Comparison of ENCODE assay signal across 9 mouse cellular contexts in genomic region chr12:86973216-86973615, GRCm38 (mm10). TPM values are rescaled to one million over a fixed set of nuclear protein-coding genes. Genes with fewer than 3 reads are reported as not detected.
A peak's percentile ranks its signal among the peaks of the same experiment; 100 is the strongest.
DNase-seq lines count a peak whose midpoint lies in the region; ATAC-seq and TF ChIP-seq lines count a peak whose summit lies in the region.
"Had no signal": no experiment of that assay in that cellular context is flagged by ENCODE, and none has a peak within 500 bp of the region (broad histone marks: within the 10 kb centered on the region; RNA-seq: fewer than 3 reads in every experiment).

No protein-coding gene starts in this region.

- H3K9ac ChIP-seq in embryonic facial prominence, embryonic 13.5 days: no peak overlapping the region
- no peak overlapping the region for H3K9ac ChIP-seq in heart, postnatal 0 days (replicated peaks; ENCODE audit: low read depth, low read length)

- TF ChIP-seq CTCF in heart, postnatal 0 days (IDR thresholded peaks at IDR 0.05; ENCODE audit: low read depth): no peak

- no peak for DNase-seq in embryonic facial prominence, embryonic 10.5 days (ENCODE audit: low spot score)
- DNase-seq in urinary bladder, adult 18-20 months (ENCODE audit: low spot score in 2 of 2): peak; percentile 60 to 62
- DNase-seq in urinary bladder, postnatal 10 days (ENCODE audit: low spot score): no peak
- DNase-seq in heart, postnatal 0 days (ENCODE audit: low spot score): no peak
- peak; percentile 56 for DNase-seq in layer of hippocampus, adult 9-11 months

- no peak overlapping the region for H3K27ac ChIP-seq in embryonic facial prominence, embryonic 13.5 days
- H3K27ac ChIP-seq in embryonic facial prominence, embryonic 10.5 days (replicated peaks): no peak overlapping the region
- H3K27ac ChIP-seq in heart, postnatal 0 days (ENCODE audit: low read depth): 0 out of 2 replicates have a peak overlapping the region, but pooled peaks have one; percentile 8

- no peak for TF ChIP-seq POLR2A in myocyte (IDR thresholded peaks at IDR 0.05; ENCODE audit: insufficient read length, low read depth)

- H3K4me2 ChIP-seq in embryonic facial prominence, embryonic 13.5 days: no peak overlapping the region
- peak overlapping the region; percentile 10; the same call in 1 of the 2 replicates for H3K4me2 ChIP-seq in heart, postnatal 0 days (ENCODE audit: low read depth, low read length)
- H3K4me2 ChIP-seq in myocyte (ENCODE audit: low read depth): peak overlapping the region; percentile 86

- no peaks in the 10 kb centered on the region for H3K9me3 ChIP-seq in embryonic facial prominence, embryonic 13.5 days
- H3K9me3 ChIP-seq in embryonic facial prominence, embryonic 10.5 days: no peaks in the 10 kb centered on the region
- no peaks in the 10 kb centered on the region for H3K9me3 ChIP-seq in heart, postnatal 0 days (replicated peaks; ENCODE audit: control insufficient read depth, low read length)

- no peak overlapping the region for H3K4me3 ChIP-seq in embryonic facial prominence, embryonic 13.5 days
- no peak overlapping the region for H3K4me3 ChIP-seq in embryonic facial prominence, embryonic 10.5 days
- no peak overlapping the region for H3K4me3 ChIP-seq in heart, postnatal 0 days (ENCODE audit: low read depth, low read length)
- no peak overlapping the region for H3K4me3 ChIP-seq in myocyte

- H3K36me3 ChIP-seq in embryonic facial prominence, embryonic 13.5 days: no peaks in the 10 kb centered on the region
- no peaks in the 10 kb centered on the region for H3K36me3 ChIP-seq in embryonic facial prominence, embryonic 10.5 days (replicated peaks)
- no peaks in the 10 kb centered on the region for H3K36me3 ChIP-seq in heart, postnatal 0 days (replicated peaks; ENCODE audit: control insufficient read depth, insufficient read depth, low read length)
- H3K36me3 ChIP-seq in myocyte (ENCODE audit: control insufficient read depth, insufficient read depth): no peaks in the 10 kb centered on the region

- H3K4me1 ChIP-seq in embryonic facial prominence, embryonic 13.5 days: peaks cover 30% of the 10 kb centered on the region
- peaks cover 13% of the 10 kb centered on the region for H3K4me1 ChIP-seq in embryonic facial prominence, embryonic 10.5 days
- H3K4me1 ChIP-seq in heart, postnatal 0 days (ENCODE audit: control insufficient read depth, insufficient read depth): peaks cover 30% of the 10 kb centered on the region

- TF ChIP-seq EP300 in heart, postnatal 0 days (IDR thresholded peaks at IDR 0.05; ENCODE audit: low read depth): no peak

- 32% methylated on average over 7 of the region's 7 CpGs for WGBS in embryonic facial prominence, embryonic 13.5 days
- WGBS in embryonic facial prominence, embryonic 10.5 days: 82% methylated on average over 7 of the region's 7 CpGs
- WGBS in heart, postnatal 0 days: 9% methylated on average over 7 of the region's 7 CpGs

- H3K27me3 ChIP-seq in embryonic facial prominence, embryonic 13.5 days: peaks cover 24% of the 10 kb centered on the region; the same call in 1 of the 2 replicates
- H3K27me3 ChIP-seq in embryonic facial prominence, embryonic 10.5 days (replicated peaks; ENCODE audit: low read depth, poor library complexity, severe bottlenecking): peaks cover 33% of the 10 kb centered on the region
- no peaks in the 10 kb centered on the region for H3K27me3 ChIP-seq in heart, postnatal 0 days (ENCODE audit: control insufficient read depth, insufficient read depth, low read length)
- peaks cover 5% of the 10 kb centered on the region for H3K27me3 ChIP-seq in myocyte (ENCODE audit: control insufficient read depth, insufficient read depth, insufficient read length)

- ATAC-seq in embryonic facial prominence, embryonic 13.5 days (ENCODE audit: insufficient number of reproducible peaks, insufficient read depth, low FRiP score, low TSS enrichment, low read depth): peak; percentile 46; the same call in 1 of the 2 replicates
- ATAC-seq in heart, postnatal 0 days (ENCODE audit: insufficient read depth, low read depth): 0 out of 2 replicates have a peak, but pooled peaks have one; percentile 22
- no peak for ATAC-seq in inflammation-experienced regulatory T-cells, adult 6 months

- no peak overlapping the region for H3ac ChIP-seq in myocyte (ENCODE audit: control insufficient read depth, insufficient read length)

- no peaks in the 10 kb centered on the region for H3K79me2 ChIP-seq in myocyte (ENCODE audit: control insufficient read depth, insufficient read depth)

TF ChIP-seq in myocyte, 11 proteins besides CTCF, POLR2A, EP300 and RAD21:
- TF ChIP-seq TCF12 (IDR thresholded peaks at IDR 0.05; ENCODE audit: insufficient read depth, poor library complexity, severe bottlenecking) (no peak), E2F4 (IDR thresholded peaks at IDR 0.05; ENCODE audit: insufficient read depth) (no peak), CEBPB (IDR thresholded peaks at IDR 0.05; ENCODE audit: insufficient read depth, poor library complexity, severe bottlenecking) (no peak), MYOD1 (IDR thresholded peaks at IDR 0.05; ENCODE audit: control insufficient read depth in 1 of 3, insufficient read length in 2 of 3, low read depth in 2 of 3) (no peak), MAX (IDR thresholded peaks at IDR 0.05; ENCODE audit: low read depth) (no peak), TCF3 (IDR thresholded peaks at IDR 0.05; ENCODE audit: insufficient read length, low read depth) (no peak), POLR2AphosphoS2 (IDR thresholded peaks at IDR 0.05; ENCODE audit: insufficient read length, low read depth) (no peak), MYOG (IDR thresholded peaks at IDR 0.05; ENCODE audit: control insufficient read depth in 1 of 3, insufficient read depth in 1 of 3, insufficient read length in 2 of 3, low read depth in 2 of 3) (no peak), REST (IDR thresholded peaks at IDR 0.05; ENCODE audit: insufficient read depth, insufficient read length) (no peak), SRF (IDR thresholded peaks at IDR 0.05; ENCODE audit: control insufficient read depth, insufficient read length, low read depth) (no peak), USF1 (IDR thresholded peaks at IDR 0.05; ENCODE audit: low read depth) (no peak)

RNA-seq across cellular contexts. Expression of gene Zdhhc22, which starts 17.0 kb away (rescaled TPM):
- 0.12 and 0.15 TPM in 2 replicates for polyA plus RNA-seq in embryonic facial prominence, embryonic 13.5 days (2015; fragmentation: Nextera tagmentation; extraction: Ambion mirVana)
- 0.05 and 0.06 TPM in 2 replicates for polyA plus RNA-seq in embryonic facial prominence, embryonic 10.5 days (2016; fragmentation: Nextera tagmentation; extraction: Ambion mirVana)
- not detected in 2 replicates for total RNA-seq in heart, postnatal 0 days (2014; rRNA removed; ENCODE audit: low replicate concordance)
- 0.05 TPM in 1 of 2 replicates, not detected in the other for polyA plus RNA-seq in heart, postnatal 0 days (2015; fragmentation: Nextera tagmentation; extraction: Ambion mirVana)
- polyA plus RNA-seq in myocyte (2012; fragmentation: generic; extraction: Trizol): 0.01 TPM
- polyA plus RNA-seq in inflammation-experienced regulatory T-cells, adult 6 months (2017; shearing (Covaris generic)): under 1 TPM in 2 of 3 experiments, not detected in 1; 0.16 to 0.79 TPM
- total RNA-seq: common myeloid progenitor, adult 5-6 weeks had no signal

RNA-seq across cellular contexts. Expression of gene Cipc, which starts 26.4 kb away (rescaled TPM):
- polyA plus RNA-seq in embryonic facial prominence, embryonic 13.5 days (2015; fragmentation: Nextera tagmentation; extraction: Ambion mirVana): 24.3 TPM in 2 replicates
- 35.1 and 37.1 TPM in 2 replicates for polyA plus RNA-seq in embryonic facial prominence, embryonic 10.5 days (2016; fragmentation: Nextera tagmentation; extraction: Ambion mirVana)
- total RNA-seq in heart, postnatal 0 days (2014; rRNA removed; ENCODE audit: low replicate concordance): 26.2 and 41.6 TPM in 2 replicates
- 18.7 and 20.9 TPM in 2 replicates for polyA plus RNA-seq in heart, postnatal 0 days (2015; fragmentation: Nextera tagmentation; extraction: Ambion mirVana)
- polyA plus RNA-seq in myocyte (2012; fragmentation: generic; extraction: Trizol): 14.7 TPM
- 10 to 100 TPM; 20.2 to 29.2 (median 28.3) TPM for polyA plus RNA-seq in inflammation-experienced regulatory T-cells, adult 6 months (2017; shearing (Covaris generic))

RNA-seq across cellular contexts. Expression of gene Tmem63c, which starts 47.9 kb away (rescaled TPM):
- 0.17 TPM in 1 of 2 replicates, not detected in the other for polyA plus RNA-seq in embryonic facial prominence, embryonic 13.5 days (2015; fragmentation: Nextera tagmentation; extraction: Ambion mirVana)
- polyA plus RNA-seq in embryonic facial prominence, embryonic 10.5 days (2016; fragmentation: Nextera tagmentation; extraction: Ambion mirVana): 0.13 and 0.25 TPM in 2 replicates
- total RNA-seq in heart, postnatal 0 days (2014; rRNA removed; ENCODE audit: low replicate concordance): not detected in 2 replicates
- polyA plus RNA-seq in heart, postnatal 0 days (2015; fragmentation: Nextera tagmentation; extraction: Ambion mirVana): not detected in 2 replicates
- polyA plus RNA-seq in myocyte (2012; fragmentation: generic; extraction: Trizol): not detected
- polyA plus RNA-seq in inflammation-experienced regulatory T-cells, adult 6 months (2017; shearing (Covaris generic)): 1 to 10 TPM in 2 of 3 experiments, under 1 TPM in 1; 0.78 to 3.8 (median 1.1) TPM
- total RNA-seq: common myeloid progenitor, adult 5-6 weeks had no signal

Comparison
In these comparisons a context has a peak if more than half of its experiments do, and no peak if none do; other contexts are left out.
1. DNase-seq: peak in urinary bladder, adult 18-20 months (2 of 2) and layer of hippocampus, adult 9-11 months (single experiment); none in embryonic facial prominence, embryonic 10.5 days (single experiment), urinary bladder, postnatal 10 days (single experiment) and heart, postnatal 0 days (single experiment).